Mouse (Mus musculus) CH12.LX (cell line): Measurements from ENCODE around the gene Psmc1. TPM values are rescaled to one million over a fixed set of nuclear protein-coding genes. Genes with fewer than 3 reads are reported as not detected.

Experiments used
- DNase-seq: peaks from one replicate; pipeline ENCODE4 v3.0.0-alpha.2; 2013; ENCODE audit errors: extremely low read depth
- H3K27ac ChIP-seq: 2 replicates; pipeline ENCODE4 v1.5.1; 2012; ENCODE audit warnings: low read depth, mild to moderate bottlenecking, control low read depth, moderate library complexity; ENCODE audit not compliant: insufficient read depth
- H3K27me3 ChIP-seq: replicated peaks from 2 replicates; pipeline ENCODE3; 2012; ENCODE audit warnings: inconsistent platforms
- H3K36me3 ChIP-seq, 2 experiments: replicated peaks in 1 of 2; 2 replicates each; pipeline versions ENCODE3 to v1.6.1; 2012; ENCODE audit warnings: inconsistent platforms in 1 of 2, low read length in 1 of 2, mild to moderate bottlenecking in 1 of 2, mixed read lengths in 1 of 2, moderate library complexity in 1 of 2; ENCODE audit not compliant: control insufficient read depth in 1 of 2, insufficient read depth in 1 of 2
- H3K4me1 ChIP-seq, 2 experiments: 2 replicates each; pipeline ENCODE4 v1.6.1; 2012; ENCODE audit warnings: inconsistent platforms in 1 of 2, moderate library complexity in 1 of 2; ENCODE audit not compliant: insufficient read depth in 2 of 2, control insufficient read depth in 1 of 2
- H3K4me2 ChIP-seq: 2 replicates; pipeline ENCODE4 v1.6.1; 2012; ENCODE audit warnings: low read depth, mild to moderate bottlenecking, control low read depth; ENCODE audit not compliant: poor library complexity, insufficient read depth, severe bottlenecking
- H3K4me3 ChIP-seq, 3 experiments: fragments of 150-350 bp in 1 of 3; sonication (generic) in 1 of 3; replicated peaks in 1 of 3; 2 replicates each; pipeline versions ENCODE3 to v1.5.1; 2011 to 2012; ENCODE audit warnings: low read depth in 2 of 3, low read length in 2 of 3, mild to moderate bottlenecking in 2 of 3, moderate library complexity in 2 of 3, control low read depth in 1 of 3, improper control_type of control experiment in 1 of 3, inconsistent platforms in 1 of 3, mixed read lengths in 1 of 3; ENCODE audit not compliant: poor library complexity in 1 of 3
- H3K79me2 ChIP-seq: replicated peaks from 2 replicates; pipeline ENCODE4 v1.6.1; 2012; ENCODE audit warnings: mild to moderate bottlenecking, moderate library complexity; ENCODE audit not compliant: control insufficient read depth, poor library complexity, insufficient read depth, severe bottlenecking; ENCODE audit errors: extremely low read depth
- H3K9ac ChIP-seq: 2 replicates; pipeline ENCODE4 v1.6.1; 2012; ENCODE audit warnings: low read depth, mild to moderate bottlenecking, control low read depth, moderate library complexity; ENCODE audit not compliant: insufficient read depth
- H3K9me3 ChIP-seq: replicated peaks from 2 replicates; pipeline ENCODE3; 2012; ENCODE audit warnings: low read length, inconsistent platforms, mixed read lengths
- EP300 ChIP-seq: IDR thresholded peaks from 2 replicates; pipeline ENCODE4 v1.6.1; 2011; ENCODE audit warnings: low read length, improper control_type of control experiment
- IRF4 ChIP-seq: IDR thresholded peaks from 2 replicates; pipeline ENCODE4 v1.6.1; 2014; ENCODE audit warnings: low read depth, mild to moderate bottlenecking, inconsistent platforms, low read length, improper control_type of control experiment
- JUND ChIP-seq: conservative IDR thresholded peaks from 2 replicates; pipeline ENCODE4 v1.6.1; 2011; ENCODE audit warnings: low read depth, low read length, improper control_type of control experiment
- KAT2A ChIP-seq: IDR thresholded peaks from 2 replicates; pipeline ENCODE4 v1.6.1; 2012; ENCODE audit warnings: low read length, improper control_type of control experiment, inconsistent platforms; ENCODE audit not compliant: insufficient replicate concordance
- PAX5 ChIP-seq: IDR thresholded peaks from 2 replicates; pipeline ENCODE4 v1.6.1; 2012; ENCODE audit warnings: low read length, inconsistent platforms, mixed read lengths
- ZMIZ1 ChIP-seq: IDR thresholded peaks from 2 replicates; pipeline ENCODE4 v1.6.1; 2012; ENCODE audit warnings: low read depth, mild to moderate bottlenecking, inconsistent platforms, low read length, improper control_type of control experiment
- dilution Hi-C: fragments of 300-500 bp; cut with MboI; formaldehyde crosslinking; loops from 2 replicates; pipeline ENCODE4 v1.14.3; 2020; ENCODE audit warnings: low sequenced_read_pairs; ENCODE audit not compliant: extremely low pct_unique_long_range_greater_than_20kb, extremely low pct_ligation_motif_present
- in situ Hi-C: fragments of 300-500 bp; cut with MboI; formaldehyde crosslinking; loops from 3 replicates; pipeline ENCODE4 v1.14.3; 2019; ENCODE audit warnings: low sequenced_read_pairs, low pct_ligation_motif_present, low pct_unique_long_range_greater_than_20kb, mixed read lengths
- polyA plus RNA-seq: library from polyadenylated mRNA; unstranded; fragments of >175 nt; gene quantifications from 2 replicates; pipeline ENCODE4 v1.2.1, GENCODE M21; 2012; ENCODE audit warnings: low read depth; ENCODE audit not compliant: insufficient read length
- total RNA-seq, 2 experiments: library from RNA; depleted of rRNA; stranded (reverse); fragments of 300-350 nt in 1 of 2; fragments of >200 nt in 1 of 2; gene quantifications; 2 replicates each; pipeline ENCODE4 v1.2.3; 2012 to 2014

The Psmc1 gene
- total and polyA plus RNA-seq, 3 experiments = 244 to 501 (median 278) TPM

- Histone ChIP-seq H3K36me3 (no peaks in the 10 kb centered on the region), H3K4me3 (no peak overlapping the region), H3K4me2 (no peak overlapping the region), H3K9me3 (no peaks in the 10 kb centered on the region), H3K27ac (no peak overlapping the region), H3K27me3 (no peaks in the 10 kb centered on the region), H3K9ac (no peak overlapping the region), H3K4me1 (peaks cover 7 to 10% of the 10 kb centered on the region in 2 experiments), H3K79me2 (no peaks in the 10 kb centered on the region)
- TF ChIP-seq IRF4 (no peak), PAX5 (no peak), ZMIZ1 (no peak), JUND (no peak), EP300 (no peak), KAT2A (no peak)
- in situ Hi-C loops = no loop called here
- dilution Hi-C loops = no loop called here
- no peak for DNase-seq
Observed at GRCm38 (mm10) chr12:100172481-100172880, 62.5 kb downstream of the Psmc1 start.

Other genes with a start within 250 kb of the Psmc1 start
- 6.6 and 7.9 TPM in 2 replicates for gene Efcab11, start 225.7 kb upstream of the Psmc1 start, total RNA-seq (2012; rRNA removed)
- 11.1 and 12.2 TPM in 2 replicates for gene Efcab11, start 225.7 kb upstream of the Psmc1 start, total RNA-seq (2014; rRNA removed)
- gene Efcab11, start 225.7 kb upstream of the Psmc1 start, polyA plus RNA-seq = 6.6 and 8.0 TPM in 2 replicates
- gene Tdp1, start 225.6 kb upstream of the Psmc1 start, total RNA-seq (2012; rRNA removed) = 23.4 and 27.4 TPM in 2 replicates
- gene Tdp1, start 225.6 kb upstream of the Psmc1 start, total RNA-seq (2014; rRNA removed) = 16.1 and 16.9 TPM in 2 replicates
- gene Tdp1, start 225.6 kb upstream of the Psmc1 start, polyA plus RNA-seq = 48.3 and 53.7 TPM in 2 replicates
- 0.08 and 0.13 TPM in 2 replicates for gene Kcnk13, start 145.7 kb upstream of the Psmc1 start, total RNA-seq (2012; rRNA removed)
- gene Kcnk13, start 145.7 kb upstream of the Psmc1 start, total RNA-seq (2014; rRNA removed) = not detected in 2 replicates
- gene Kcnk13, start 145.7 kb upstream of the Psmc1 start, polyA plus RNA-seq = not detected in 2 replicates
- gene Nrde2, start 49.5 kb downstream of the Psmc1 start, total RNA-seq (2012; rRNA removed) = 18.9 and 21.5 TPM in 2 replicates
- gene Nrde2, start 49.5 kb downstream of the Psmc1 start, total RNA-seq (2014; rRNA removed) = 24.9 and 25.6 TPM in 2 replicates
- 23.6 and 29.2 TPM in 2 replicates for gene Nrde2, start 49.5 kb downstream of the Psmc1 start, polyA plus RNA-seq
- gene Calm1, start 89.3 kb downstream of the Psmc1 start, total RNA-seq (2012; rRNA removed) = 750 and 836 TPM in 2 replicates
- 425 and 450 TPM in 2 replicates for gene Calm1, start 89.3 kb downstream of the Psmc1 start, total RNA-seq (2014; rRNA removed)
- gene Calm1, start 89.3 kb downstream of the Psmc1 start, polyA plus RNA-seq = 627 and 753 TPM in 2 replicates